Mouse (Mus musculus) heart, embryonic 13.5 days (tissue): ENCODE measurements around the gene Zbtb17. TPM values are rescaled to one million over a fixed set of nuclear protein-coding genes. Genes with fewer than 3 reads are reported as not detected.

Source experiments
- ATAC-seq: fragments of 200-750 bp; cut with Nextera tagmentation; 2 replicates; pipeline ENCODE4 v1.8.0; 2017; ENCODE audit warnings: moderate TSS enrichment; ENCODE audit not compliant: insufficient number of reproducible peaks, low FRiP score, low TSS enrichment; ENCODE audit errors: extremely low read depth
- H3K27ac ChIP-seq: fragments of 300-500 bp; sonication (generic); replicated peaks from 2 replicates; pipeline ENCODE4 v1.5.1; 2015; ENCODE audit warnings: moderate library complexity, mild to moderate bottlenecking, inconsistent platforms
- H3K27me3 ChIP-seq: fragments of 300-500 bp; sonication (generic); replicated peaks from 2 replicates; pipeline ENCODE4 v1.6.1; 2015; ENCODE audit warnings: mild to moderate bottlenecking, inconsistent platforms
- H3K36me3 ChIP-seq: fragments of 300-500 bp; sonication (generic); 2 replicates; pipeline ENCODE4 v1.6.1; 2015; ENCODE audit warnings: mild to moderate bottlenecking, inconsistent platforms
- H3K4me1 ChIP-seq: fragments of 300-500 bp; sonication (generic); 2 replicates; pipeline ENCODE4 v1.6.1; 2015; ENCODE audit warnings: inconsistent platforms
- H3K4me2 ChIP-seq: fragments of 300-500 bp; sonication (generic); 2 replicates; pipeline ENCODE4 v1.6.1; 2015; ENCODE audit warnings: inconsistent platforms, mild to moderate bottlenecking, moderate library complexity
- H3K4me3 ChIP-seq: fragments of 300-500 bp; sonication (generic); 2 replicates; pipeline ENCODE4 v1.5.1; 2015; ENCODE audit warnings: moderate library complexity, mild to moderate bottlenecking, inconsistent platforms
- H3K9ac ChIP-seq: fragments of 300-500 bp; sonication (generic); 2 replicates; pipeline ENCODE4 v1.6.1; 2015; ENCODE audit warnings: inconsistent platforms, mild to moderate bottlenecking, moderate library complexity
- H3K9me3 ChIP-seq: fragments of 300-500 bp; sonication (generic); 2 replicates; pipeline ENCODE4 v1.6.1; 2016; ENCODE audit warnings: inconsistent platforms
- WGBS: fragments of 180-500 bp; shearing (Covaris S2); methylation state at CpG from one replicate; pipeline ENCODE4 v1.1.7; 2015; ENCODE audit warnings: mixed read lengths; 5-methylcytosine and 5-hydroxymethylcytosine counted together
- polyA plus RNA-seq: library from polyadenylated mRNA; unstranded; fragments of >200 nt; fragmentation: Nextera tagmentation; extraction: Ambion mirVana; gene quantifications from 2 replicates; pipeline ENCODE4 v1.2.1, GENCODE M21; 2015

The Zbtb17 gene
- polyA plus RNA-seq, 1 experiment from 2014 or later: 23.4 TPM

DNA sequence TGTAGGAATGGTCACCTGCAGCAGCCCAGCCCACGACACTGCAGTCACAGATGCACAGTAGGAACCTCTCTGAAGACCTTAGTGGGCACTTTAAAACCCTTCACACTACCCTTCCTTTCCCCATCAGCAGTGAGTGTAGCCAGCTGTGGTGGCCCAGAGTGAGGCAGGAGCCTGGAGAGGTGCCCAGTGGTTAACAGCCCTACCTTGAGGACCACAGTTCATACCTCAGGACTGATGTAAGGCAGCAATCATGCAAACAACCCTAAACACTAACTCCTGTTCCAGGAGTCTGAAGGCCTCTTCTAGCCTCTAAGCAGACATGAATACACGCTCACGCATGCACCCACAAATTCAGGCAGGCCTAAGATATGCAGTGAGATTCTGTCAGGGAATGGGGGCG is 60.0 kb downstream of the Zbtb17 start:
- H3K27ac ChIP-seq: no peak overlapping the region
- H3K4me2 ChIP-seq: no peak overlapping the region
- ATAC-seq: no peak
- no peak overlapping the region for H3K4me3 ChIP-seq
- 94% methylated on average over 4 of the region's 4 CpGs for WGBS
- H3K9me3 ChIP-seq: no peaks in the 10 kb centered on the region
- peaks cover 62% of the 10 kb centered on the region for H3K4me1 ChIP-seq
- no peak overlapping the region for H3K9ac ChIP-seq
- 0 out of 2 replicates have a peak, but pooled peaks cover 3% of the 10 kb centered on the region for H3K36me3 ChIP-seq
- no peaks in the 10 kb centered on the region for H3K27me3 ChIP-seq

DNA sequence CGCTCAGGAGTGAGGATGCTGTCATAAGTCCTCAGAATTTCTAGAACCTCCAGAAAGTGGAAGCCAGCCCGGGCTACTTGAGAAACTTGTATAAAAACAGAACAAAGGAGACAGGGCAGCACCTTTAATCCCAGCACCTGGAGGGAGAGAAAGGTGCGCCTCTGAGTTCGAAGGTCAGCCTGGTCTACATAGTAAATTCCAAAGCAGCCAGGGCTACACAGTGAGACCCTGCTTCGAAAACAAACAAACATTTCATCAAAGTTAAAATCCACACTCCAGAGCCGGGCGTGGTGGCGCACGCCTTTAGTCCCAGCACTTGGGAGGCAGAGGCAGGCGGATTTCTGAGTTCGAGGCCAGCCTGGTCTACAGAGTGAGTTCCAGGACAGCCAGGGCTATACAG is 61.4 kb downstream of the Zbtb17 start:
- 92% methylated on average over 11 of the region's 11 CpGs for WGBS
- Histone ChIP-seq H3K4me1 (peaks cover 51% of the 10 kb centered on the region), H3K9me3 (no peaks in the 10 kb centered on the region), H3K4me2 (peak overlapping the region; percentile 53; the same call in 1 of the 2 replicates), H3K27ac (peak overlapping the region; percentile 81), H3K27me3 (no peaks in the 10 kb centered on the region), H3K4me3 (no peak overlapping the region), H3K36me3 (0 out of 2 replicates have a peak, but pooled peaks cover 3% of the 10 kb centered on the region), H3K9ac (no peak overlapping the region; the same call in 1 of the 2 replicates)
- no peak for ATAC-seq

DNA sequence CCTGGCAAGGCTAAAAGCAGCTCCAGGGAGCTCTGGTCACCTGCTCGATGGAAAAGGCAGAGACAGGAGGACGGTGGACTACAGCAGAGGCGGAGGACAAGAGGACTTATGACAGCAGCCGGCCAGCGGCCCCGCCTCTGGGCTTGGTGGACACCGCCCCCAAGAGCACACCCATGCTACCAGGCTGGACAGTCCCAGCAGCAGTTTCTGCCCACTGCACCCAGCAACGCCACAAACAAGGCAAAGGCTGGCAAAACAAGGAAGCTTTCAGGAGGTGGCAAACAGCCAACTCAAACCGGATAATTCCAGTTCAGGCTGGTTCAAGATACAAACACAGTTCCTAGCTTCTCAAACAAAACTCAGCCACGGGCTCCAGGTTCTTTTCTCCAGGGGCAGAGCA is 61.9 kb downstream of the Zbtb17 start:
- Histone ChIP-seq H3K9ac (peak overlapping the region; percentile 66), H3K4me1 (peaks cover 47% of the 10 kb centered on the region), H3K9me3 (no peaks in the 10 kb centered on the region), H3K27ac (peak overlapping the region; percentile 81), H3K4me2 (peak overlapping the region; percentile 53), H3K36me3 (0 out of 2 replicates have a peak, but pooled peaks cover 3% of the 10 kb centered on the region), H3K4me3 (no peak overlapping the region; the same call in 1 of the 2 replicates), H3K27me3 (no peaks in the 10 kb centered on the region)
- 31% methylated on average over 10 of the region's 10 CpGs for WGBS
- peak; percentile 60; the same call in 1 of the 2 replicates for ATAC-seq

DNA sequence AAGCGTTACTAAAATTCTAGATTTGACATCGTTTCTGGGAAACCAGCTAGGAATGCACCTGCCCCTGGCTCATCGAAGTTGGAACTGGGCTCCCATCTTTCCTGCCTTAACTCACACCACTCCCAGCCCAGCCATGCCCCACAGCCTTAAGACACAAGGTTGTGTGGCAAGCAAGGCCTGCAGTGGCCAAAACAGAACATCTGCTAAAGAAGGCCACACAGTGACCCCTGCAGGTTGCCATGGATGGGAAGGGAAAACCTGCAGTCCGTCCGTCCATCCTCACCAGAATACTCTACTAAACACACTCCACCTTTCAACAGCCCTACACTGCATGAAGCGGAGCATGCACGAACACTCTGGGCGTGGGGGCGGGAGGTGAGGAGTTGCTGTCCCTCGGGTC is 62.4 kb downstream of the Zbtb17 start:
- Histone ChIP-seq H3K4me1 (peaks cover 46% of the 10 kb centered on the region), H3K4me2 (peak overlapping the region; percentile 53), H3K4me3 (no peak overlapping the region), H3K27me3 (no peaks in the 10 kb centered on the region), H3K27ac (peak overlapping the region; percentile 81), H3K36me3 (0 out of 2 replicates have a peak, but pooled peaks cover 3% of the 10 kb centered on the region), H3K9me3 (no peaks in the 10 kb centered on the region), H3K9ac (peak overlapping the region; percentile 66)
- 49% methylated on average over 10 of the region's 10 CpGs for WGBS
- no peak for ATAC-seq

DNA sequence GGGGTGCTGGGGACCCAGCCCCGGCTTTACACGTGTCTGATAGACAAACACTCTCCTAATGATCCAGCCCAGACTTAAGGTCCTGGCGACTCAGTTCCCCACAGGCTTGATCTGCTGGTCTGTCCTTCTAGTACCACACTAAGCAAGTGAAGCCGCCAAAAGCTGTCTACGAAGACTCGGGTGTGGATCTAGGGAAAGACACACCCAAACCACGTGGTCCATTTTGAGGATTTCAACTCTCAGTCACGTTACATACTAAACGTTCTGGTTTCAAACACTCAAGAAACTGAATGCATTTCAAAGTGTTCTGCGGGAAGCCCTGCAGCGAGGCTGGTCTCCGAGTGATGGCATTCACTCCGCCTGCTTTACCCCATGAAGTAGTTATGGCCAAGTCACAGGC is 66.0 kb downstream of the Zbtb17 start:
- Histone ChIP-seq H3K36me3 (peaks cover 7% of the 10 kb centered on the region), H3K4me3 (no peak overlapping the region), H3K9me3 (no peaks in the 10 kb centered on the region), H3K9ac (no peak overlapping the region), H3K4me2 (no peak overlapping the region), H3K27ac (no peak overlapping the region), H3K27me3 (no peaks in the 10 kb centered on the region), H3K4me1 (peaks cover 60% of the 10 kb centered on the region)
- no peak for ATAC-seq
- WGBS: 82% methylated on average over 13 of the region's 13 CpGs

DNA sequence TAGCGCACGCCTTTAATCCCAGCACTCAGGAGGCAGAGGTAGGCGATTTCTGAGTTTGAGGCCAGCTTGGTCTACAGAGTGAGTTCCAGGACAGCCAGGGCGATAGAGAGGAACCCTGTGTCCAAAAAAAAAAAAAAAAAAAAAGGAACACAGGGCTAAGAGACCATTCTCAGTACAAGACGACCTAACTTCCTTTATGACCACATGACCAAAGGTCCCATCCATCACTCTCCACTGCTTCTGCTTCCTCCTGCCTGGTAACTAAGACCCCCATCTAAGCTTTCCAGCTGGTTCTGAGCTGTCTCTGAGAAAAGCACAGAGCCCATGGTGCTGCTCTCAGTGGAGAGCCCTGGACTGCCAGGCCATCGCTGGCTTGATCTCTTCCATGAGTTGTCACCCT is 67.7 kb downstream of the Zbtb17 start:
- Histone ChIP-seq H3K4me3 (no peak overlapping the region), H3K9me3 (no peaks in the 10 kb centered on the region), H3K4me1 (peaks cover 43% of the 10 kb centered on the region), H3K4me2 (no peak overlapping the region), H3K27me3 (no peaks in the 10 kb centered on the region), H3K36me3 (peaks cover 24% of the 10 kb centered on the region), H3K9ac (no peak overlapping the region), H3K27ac (no peak overlapping the region)
- no peak for ATAC-seq
- 77% methylated on average over 6 of the region's 6 CpGs for WGBS

DNA sequence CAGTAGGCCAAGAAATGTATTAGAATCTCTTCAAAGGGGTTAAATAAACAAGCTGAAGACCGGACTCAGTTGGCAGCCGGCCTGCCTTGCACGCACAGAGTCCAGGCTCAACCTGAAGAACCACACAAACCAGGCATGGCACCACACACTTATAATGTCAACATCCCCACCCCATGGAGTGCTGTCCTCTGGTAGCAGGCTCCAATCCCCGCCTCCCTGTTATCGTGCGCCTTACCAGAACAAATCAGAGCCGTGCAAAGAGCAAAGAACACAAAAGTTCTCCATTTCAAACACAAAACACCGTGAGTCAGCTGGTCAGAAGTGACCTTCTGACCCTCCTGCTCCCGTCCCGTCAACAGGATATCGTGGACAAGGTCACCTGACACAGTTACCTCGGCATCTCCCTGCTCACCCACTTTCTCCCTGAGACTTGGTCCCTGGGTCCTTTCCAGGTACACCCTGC is 69.8 kb downstream of the Zbtb17 start:
- 33% methylated on average over 12 of the region's 12 CpGs for WGBS
- Histone ChIP-seq H3K27me3 (no peaks in the 10 kb centered on the region), H3K4me3 (no peak overlapping the region), H3K9ac (no peak overlapping the region), H3K9me3 (no peaks in the 10 kb centered on the region), H3K4me2 (peak overlapping the region; percentile 13; the same call in 1 of the 2 replicates), H3K27ac (peak overlapping the region; percentile 12), H3K36me3 (peaks cover 42% of the 10 kb centered on the region), H3K4me1 (peaks cover 31% of the 10 kb centered on the region)
- no peak for ATAC-seq

Other genes with a start within 250 kb of the Zbtb17 start
- gene Rsg1, start 230.7 kb upstream of the Zbtb17 start, polyA plus RNA-seq: 2.3 and 3.0 TPM in 2 replicates
- gene Arhgef19, start 205.2 kb upstream of the Zbtb17 start, polyA plus RNA-seq: 2.2 and 3.1 TPM in 2 replicates
- gene Epha2, start 143.4 kb upstream of the Zbtb17 start, polyA plus RNA-seq: 4.0 and 4.3 TPM in 2 replicates
- gene Fam131c, start 76.4 kb upstream of the Zbtb17 start, polyA plus RNA-seq: 1.2 TPM in 2 replicates
- 0.10 TPM in 1 of 2 replicates, not detected in the other for gene Clcnka, start 45.9 kb upstream of the Zbtb17 start, polyA plus RNA-seq
- 0.79 and 0.99 TPM in 2 replicates for gene Clcnkb, start 28.6 kb upstream of the Zbtb17 start, polyA plus RNA-seq
- gene Hspb7, start 23.9 kb upstream of the Zbtb17 start, polyA plus RNA-seq: 183 and 184 TPM in 2 replicates
- gene Srarp, start 8.5 kb upstream of the Zbtb17 start, polyA plus RNA-seq: not detected in 2 replicates
- gene Spen, start 93.9 kb downstream of the Zbtb17 start, polyA plus RNA-seq: 5.1 and 6.6 TPM in 2 replicates
- gene Fblim1, start 161.4 kb downstream of the Zbtb17 start, polyA plus RNA-seq: 55.3 and 55.9 TPM in 2 replicates
- 0.44 and 0.62 TPM in 2 replicates for gene Tmem82, start 174.0 kb downstream of the Zbtb17 start, polyA plus RNA-seq
- gene Slc25a34, start 179.2 kb downstream of the Zbtb17 start, polyA plus RNA-seq: 0.37 and 0.49 TPM in 2 replicates
- 4.9 and 5.1 TPM in 2 replicates for gene Plekhm2, start 220.2 kb downstream of the Zbtb17 start, polyA plus RNA-seq
- 0.43 and 0.96 TPM in 2 replicates for gene Rsc1a1, start 240.9 kb downstream of the Zbtb17 start, polyA plus RNA-seq